Mouse (Mus musculus) lung, embryonic 16.5 days (tissue): ENCODE measurements around the gene Ldlrad1. TPM values are rescaled to one million over a fixed set of nuclear protein-coding genes. Genes with fewer than 3 reads are reported as not detected.

ENCODE experiments used
- ATAC-seq: fragments of 200-750 bp; cut with Nextera tagmentation; 2 replicates; pipeline ENCODE4 v1.8.0; 2017; ENCODE audit warnings: low read depth, mild to moderate bottlenecking, moderate library complexity
- H3K27ac ChIP-seq: fragments of 300-500 bp; sonication (generic); 2 replicates; pipeline ENCODE4 v1.5.1; 2014; ENCODE audit warnings: mild to moderate bottlenecking, control low read depth, low read length
- H3K27me3 ChIP-seq: fragments of 300-500 bp; sonication (generic); 2 replicates; pipeline ENCODE4 v1.6.1; 2014; ENCODE audit warnings: low read depth, low read length, mixed read lengths; ENCODE audit not compliant: control insufficient read depth, insufficient read depth
- H3K36me3 ChIP-seq: fragments of 300-500 bp; sonication (generic); 2 replicates; pipeline ENCODE4 v1.6.1; 2014; ENCODE audit warnings: low read length; ENCODE audit not compliant: control insufficient read depth, insufficient read depth
- H3K4me1 ChIP-seq: fragments of 300-500 bp; sonication (generic); replicated peaks from 2 replicates; pipeline ENCODE4 v1.6.1; 2014; ENCODE audit warnings: low read length, mixed read lengths; ENCODE audit not compliant: control insufficient read depth, insufficient read depth
- H3K4me2 ChIP-seq: fragments of 300-500 bp; sonication (generic); 2 replicates; pipeline ENCODE4 v1.6.1; 2014; ENCODE audit warnings: low read depth, low read length, control low read depth
- H3K4me3 ChIP-seq: fragments of 300-500 bp; sonication (generic); 2 replicates; pipeline ENCODE4 v1.5.1; 2014; ENCODE audit warnings: mild to moderate bottlenecking, low read length, control low read depth
- H3K9ac ChIP-seq: fragments of 300-500 bp; sonication (generic); 2 replicates; pipeline ENCODE4 v1.6.1; 2014; ENCODE audit warnings: low read length, control low read depth
- H3K9me3 ChIP-seq: fragments of 300-500 bp; sonication (generic); 2 replicates; pipeline ENCODE4 v1.6.1; 2016; ENCODE audit warnings: low read length; ENCODE audit not compliant: control insufficient read depth
- WGBS: fragments of 180-500 bp; shearing (Covaris S2); extraction: QIAGEN DNeasy Blood & Tissue Kit; methylation state at CpG from one replicate; pipeline ENCODE4 v1.1.7; 2014; 5-methylcytosine and 5-hydroxymethylcytosine counted together
- polyA plus RNA-seq: library from polyadenylated mRNA; unstranded; fragments of >200 nt; fragmentation: Nextera tagmentation; extraction: Ambion mirVana; gene quantifications from 2 replicates; pipeline ENCODE4 v1.2.1, GENCODE M21; 2015

Gene Ldlrad1
- polyA plus RNA-seq, 1 experiment from 2014 or later, result 0.23 TPM

- WGBS, result 40% methylated on average over 2 of the region's 2 CpGs
- ATAC-seq, result no peak
- Histone ChIP-seq H3K36me3 (no peaks in the 10 kb centered on the region), H3K27me3 (no peaks in the 10 kb centered on the region), H3K27ac (peak overlapping the region; percentile 6; the same call in 1 of the 2 replicates), H3K9ac (no peak overlapping the region), H3K9me3 (no peaks in the 10 kb centered on the region), H3K4me3 (no peak overlapping the region), H3K4me1 (peaks cover 45% of the 10 kb centered on the region), H3K4me2 (no peak overlapping the region)
These were observed 40.5 kb downstream of the Ldlrad1 start for GRCm38 (mm10) chr4:107249471-107249870.

GRCm38 (mm10) chr4:107250494-107250893, 41.5 kb downstream of the Ldlrad1 start:
- H3K4me1 ChIP-seq, result peaks cover 40% of the 10 kb centered on the region
- ATAC-seq, result no peak
- H3K9ac ChIP-seq, result no peak overlapping the region
- H3K4me2 ChIP-seq, result no peak overlapping the region
- no peak overlapping the region for H3K27ac ChIP-seq
- no peaks in the 10 kb centered on the region for H3K36me3 ChIP-seq
- H3K27me3 ChIP-seq, result no peaks in the 10 kb centered on the region
- H3K9me3 ChIP-seq, result no peaks in the 10 kb centered on the region
- H3K4me3 ChIP-seq, result no peak overlapping the region
- WGBS, result 18% methylated on average over 4 of the region's 4 CpGs

GRCm38 (mm10) chr4:107252522-107252921, 43.5 kb downstream of the Ldlrad1 start:
- Histone ChIP-seq H3K4me1 (peaks cover 28% of the 10 kb centered on the region), H3K9ac (peak overlapping the region; percentile 85), H3K9me3 (no peaks in the 10 kb centered on the region), H3K4me2 (peak overlapping the region; percentile 87), H3K27ac (peak overlapping the region; percentile 85; the same call in 1 of the 2 replicates), H3K27me3 (no peaks in the 10 kb centered on the region), H3K4me3 (peak overlapping the region; percentile 85), H3K36me3 (no peaks in the 10 kb centered on the region)
- no peak for ATAC-seq
- 0% methylated on average over 11 of the region's 11 CpGs for WGBS

- H3K27me3 ChIP-seq, result no peaks in the 10 kb centered on the region
- H3K9me3 ChIP-seq, result no peaks in the 10 kb centered on the region
- H3K4me1 ChIP-seq, result peaks cover 25% of the 10 kb centered on the region
- peak within 1 kb of the TSS; percentile 85 for H3K27ac ChIP-seq
- H3K4me2 ChIP-seq, result peak within 1 kb of the TSS; percentile 87
- under 1% methylated on average over 91 of the region's 101 CpGs for WGBS
- peak; percentile 97 for ATAC-seq
- H3K36me3 ChIP-seq, result no peaks in the 10 kb centered on the region
- peak within 1 kb of the TSS; percentile 85 for H3K4me3 ChIP-seq
- peak within 1 kb of the TSS; percentile 91 for H3K9ac ChIP-seq
These were observed 44.4 kb downstream of the Ldlrad1 start, which contains the start of the genes Lrrc42 and Hspb11 for GRCm38 (mm10) chr4:107253125-107254091. Gene Lrrc42, minus strand, starts transcription at chr4:107253532. Gene Hspb11, plus strand, starts transcription at chr4:107253593.

- H3K36me3 ChIP-seq, result no peaks in the 10 kb centered on the region
- 17% methylated on average over 3 of the region's 3 CpGs for WGBS
These were observed 45.4 kb downstream of the Ldlrad1 start for GRCm38 (mm10) chr4:107254414-107254813.

GRCm38 (mm10) chr4:107260001-107260400, 51.0 kb downstream of the Ldlrad1 start:
- WGBS, result 34% methylated on average over 4 of the region's 4 CpGs
- Histone ChIP-seq H3K9me3 (peaks cover 3% of the 10 kb centered on the region; the same call in 1 of the 2 replicates), H3K9ac (no peak overlapping the region), H3K27me3 (no peaks in the 10 kb centered on the region), H3K4me2 (no peak overlapping the region), H3K36me3 (peaks cover 3% of the 10 kb centered on the region), H3K4me1 (no peaks in the 10 kb centered on the region), H3K27ac (no peak overlapping the region), H3K4me3 (no peak overlapping the region)
- ATAC-seq, result no peak

More at GRCm38 (mm10) chr4:107254414-107254813, 45.4 kb downstream of the Ldlrad1 start:
- no peaks in the 10 kb centered on the region for H3K27me3 ChIP-seq
- ATAC-seq, result no peak
- no peaks in the 10 kb centered on the region for H3K9me3 ChIP-seq
- H3K4me3 ChIP-seq, result peak overlapping the region; percentile 85
- peak overlapping the region; percentile 73 for H3K4me2 ChIP-seq
- peaks cover 23% of the 10 kb centered on the region for H3K4me1 ChIP-seq
- H3K27ac ChIP-seq, result peak overlapping the region; percentile 46; the same call in 1 of the 2 replicates
- peak overlapping the region; percentile 91 for H3K9ac ChIP-seq

Other genes with a start within 250 kb of the Ldlrad1 start
- gene Mrpl37, start 142.3 kb upstream of the Ldlrad1 start, polyA plus RNA-seq, result 90.2 and 93.2 TPM in 2 replicates
- gene Cyb5rl, start 142.2 kb upstream of the Ldlrad1 start, polyA plus RNA-seq, result 5.9 and 7.2 TPM in 2 replicates
- gene Cdcp2, start 112.3 kb upstream of the Ldlrad1 start, polyA plus RNA-seq, result not detected in 2 replicates
- gene Tmem59, start 30.8 kb upstream of the Ldlrad1 start, polyA plus RNA-seq, result 496 and 538 TPM in 2 replicates
- 22.7 and 25.1 TPM in 2 replicates for gene Tceanc2, start 30.1 kb upstream of the Ldlrad1 start, polyA plus RNA-seq
- 66.1 and 71.2 TPM in 2 replicates for gene Lrrc42, start 44.4 kb downstream of the Ldlrad1 start, polyA plus RNA-seq
- gene Hspb11, start 44.4 kb downstream of the Ldlrad1 start, polyA plus RNA-seq, result 41.2 and 43.6 TPM in 2 replicates
- gene Dio1, start 98.0 kb downstream of the Ldlrad1 start, polyA plus RNA-seq, result 0.16 and 0.44 TPM in 2 replicates
- gene Yipf1, start 105.2 kb downstream of the Ldlrad1 start, polyA plus RNA-seq, result 55.5 and 56.4 TPM in 2 replicates
- gene Ndc1, start 158.6 kb downstream of the Ldlrad1 start, polyA plus RNA-seq, result 31.2 and 34.8 TPM in 2 replicates
- gene Glis1, start 225.4 kb downstream of the Ldlrad1 start, polyA plus RNA-seq, result 0.36 and 1.0 TPM in 2 replicates